26 mouse cellular contexts compared by ENCODE assay signal in genomic region chr3:153201835-153202234, GRCm38 (mm10).
DNase-seq lines count a peak whose midpoint lies in the region; ATAC-seq and TF ChIP-seq lines count a peak whose summit lies in the region.
"Had no signal": no experiment of that assay in that cellular context is flagged by ENCODE, and none has a peak within 500 bp of the region (broad histone marks: within the 10 kb centered on the region; RNA-seq: fewer than 3 reads in every experiment).

No protein-coding gene starts in this region.

- H3K9me3 ChIP-seq in forebrain, postnatal 0 days (ENCODE audit: low read length) = no peaks in the 10 kb centered on the region
- no peaks in the 10 kb centered on the region for H3K9me3 ChIP-seq in forebrain, embryonic 15.5 days
- H3K9me3 ChIP-seq in embryonic facial prominence, embryonic 10.5 days = no peaks in the 10 kb centered on the region
- H3K9me3 ChIP-seq: embryonic facial prominence, embryonic 15.5 days; hindbrain, embryonic 15.5 days; intestine, embryonic 15.5 days; liver, embryonic 13.5 days; megakaryocyte, embryonic 14.5 days; neural tube, embryonic 13.5 days had no signal

- TF ChIP-seq CTCF in forebrain, postnatal 0 days (IDR thresholded peaks at IDR 0.05; ENCODE audit: low read depth) = no peak

- peak; percentile 70 for ATAC-seq in forebrain, postnatal 0 days
- ATAC-seq in forebrain, embryonic 15.5 days (replicated peaks) = no peak
- ATAC-seq: forebrain, embryonic 16.5 days; intestine, embryonic 15.5 days had no signal

- H3K4me2 ChIP-seq in forebrain, postnatal 0 days (ENCODE audit: low read depth) = no peak overlapping the region
- H3K4me2 ChIP-seq in forebrain, embryonic 15.5 days (replicated peaks) = no peak overlapping the region
- H3K4me2 ChIP-seq: embryonic facial prominence, embryonic 15.5 days; hindbrain, embryonic 15.5 days; intestine, embryonic 15.5 days; liver, embryonic 13.5 days; lung, embryonic 14.5 days; neural tube, embryonic 13.5 days had no signal

- no peaks in the 10 kb centered on the region for H3K4me1 ChIP-seq in forebrain, postnatal 0 days (ENCODE audit: insufficient read depth)
- H3K4me1 ChIP-seq in forebrain, embryonic 15.5 days = peaks cover 4% of the 10 kb centered on the region
- H3K4me1 ChIP-seq in embryonic facial prominence, embryonic 10.5 days = peaks cover 13% of the 10 kb centered on the region; the same call in 1 of the 2 replicates
- H3K4me1 ChIP-seq: embryonic facial prominence, embryonic 15.5 days; intestine, embryonic 15.5 days; liver, embryonic 13.5 days; megakaryocyte, embryonic 14.5 days had no signal

- WGBS in forebrain, postnatal 0 days = 77% methylated on average over 10 of the region's 10 CpGs
- 90% methylated on average over 10 of the region's 10 CpGs for WGBS in forebrain, embryonic 15.5 days
- WGBS in embryonic facial prominence, embryonic 10.5 days = 91% methylated on average over 10 of the region's 10 CpGs

- no peak overlapping the region for H3K4me3 ChIP-seq in forebrain, postnatal 0 days (ENCODE audit: low read depth, low read length)
- no peak overlapping the region for H3K4me3 ChIP-seq in forebrain, embryonic 15.5 days
- H3K4me3 ChIP-seq in embryonic facial prominence, embryonic 10.5 days = no peak overlapping the region
- H3K4me3 ChIP-seq: embryonic facial prominence, embryonic 15.5 days; gastrocnemius, adult 2 months; hindbrain, embryonic 15.5 days; intestine, embryonic 15.5 days; liver, embryonic 13.5 days; megakaryocyte, embryonic 14.5 days; myocyte; neural tube, embryonic 13.5 days had no signal

- intact Hi-C loops in left cerebral cortex, postnatal 14 days (cut with DNase I) = no loop called here
- intact Hi-C loops in left cerebral cortex, postnatal 4 days (cut with DNase I) = no loop called here

- no peaks in the 10 kb centered on the region for H3K36me3 ChIP-seq in forebrain, postnatal 0 days (ENCODE audit: insufficient read depth)
- H3K36me3 ChIP-seq in forebrain, embryonic 15.5 days = no peaks in the 10 kb centered on the region
- H3K36me3 ChIP-seq in embryonic facial prominence, embryonic 10.5 days (replicated peaks) = no peaks in the 10 kb centered on the region
- H3K36me3 ChIP-seq: embryonic facial prominence, embryonic 15.5 days; hindbrain, embryonic 15.5 days; intestine, embryonic 15.5 days; liver, embryonic 13.5 days; neural tube, embryonic 13.5 days had no signal

- no peak overlapping the region for H3K27ac ChIP-seq in forebrain, postnatal 0 days (ENCODE audit: low read depth, low read length)
- H3K27ac ChIP-seq in forebrain, embryonic 15.5 days (replicated peaks) = no peak overlapping the region
- no peak overlapping the region for H3K27ac ChIP-seq in embryonic facial prominence, embryonic 10.5 days (replicated peaks)
- H3K27ac ChIP-seq: embryonic facial prominence, embryonic 15.5 days; gastrocnemius, adult 2 months; hindbrain, embryonic 15.5 days; intestine, embryonic 15.5 days; liver, embryonic 13.5 days; neural tube, embryonic 13.5 days had no signal

- no peaks in the 10 kb centered on the region for H3K27me3 ChIP-seq in forebrain, postnatal 0 days (ENCODE audit: insufficient read depth, low read length)
- no peaks in the 10 kb centered on the region for H3K27me3 ChIP-seq in forebrain, embryonic 15.5 days
- H3K27me3 ChIP-seq in embryonic facial prominence, embryonic 10.5 days (replicated peaks; ENCODE audit: low read depth, poor library complexity, severe bottlenecking) = no peaks in the 10 kb centered on the region
- H3K27me3 ChIP-seq: embryonic facial prominence, embryonic 15.5 days; hindbrain, embryonic 15.5 days; intestine, embryonic 15.5 days; liver, embryonic 13.5 days; megakaryocyte, embryonic 14.5 days; neural tube, embryonic 13.5 days had no signal

- H3K9ac ChIP-seq in forebrain, postnatal 0 days = no peak overlapping the region
- H3K9ac ChIP-seq in forebrain, embryonic 15.5 days (replicated peaks) = no peak overlapping the region
- H3K9ac ChIP-seq: embryonic facial prominence, embryonic 15.5 days; hindbrain, embryonic 15.5 days; intestine, embryonic 15.5 days; liver, embryonic 13.5 days; lung, embryonic 14.5 days; neural tube, embryonic 13.5 days had no signal

- DNase-seq in forebrain, postnatal 0 days = peak; percentile 37
- DNase-seq in left cerebral cortex, postnatal 14 days (ENCODE audit: low spot score in 2 of 2) = peak; percentile 29 to 55
- no peak for DNase-seq in left cerebral cortex, postnatal 4 days
- DNase-seq in right cerebral cortex, postnatal 14 days = peak; percentile 30
- DNase-seq in kidney, postnatal 14 days = no peak
- DNase-seq in embryonic facial prominence, embryonic 10.5 days (ENCODE audit: low spot score) = no peak
- DNase-seq: adrenal gland, postnatal 14 days; cerebellum, adult 9-10 months; gastrocnemius, adult 2 months; heart, postnatal 4 days; kidney, adult 9 months; kidney, postnatal 25 days; liver, embryonic 13.5 days; lung, embryonic 14.5 days; lung, postnatal 36 days; midbrain, embryonic 14.5 days; thymus, adult 18-20 months; thymus, postnatal 36 days had no signal

Comparison
In these comparisons a context has a peak if more than half of its experiments do, and no peak if none do; other contexts are left out.
1. DNase-seq: peak in forebrain, postnatal 0 days (single experiment), left cerebral cortex, postnatal 14 days (2 of 2) and right cerebral cortex, postnatal 14 days (single experiment); none in left cerebral cortex, postnatal 4 days (single experiment), kidney, postnatal 14 days (single experiment) and embryonic facial prominence, embryonic 10.5 days (single experiment).